Mouse (Mus musculus): ENCODE measurements around the gene Cmas. TPM values are rescaled to one million over a fixed set of nuclear protein-coding genes. Genes with fewer than 3 reads are reported as not detected.
A peak's percentile ranks its signal among the peaks of the same experiment; 100 is the strongest.

Cmas gene
- 40.7 and 54.5 TPM in 2 replicates for polyA plus RNA-seq (2012; rRNA removed)
- polyA plus RNA-seq (2014; fragmentation: Nextera tagmentation; extraction: Ambion mirVana) = 88.7 and 95.8 TPM in 2 replicates

GRCm38 (mm10) chr6:142756507-142757333, at the start of gene Cmas:
Gene Cmas, plus strand, starts transcription at chr6:142756686.
- peaks cover 19% of the 10 kb centered on the region for H3K36me3 ChIP-seq (ENCODE audit: control insufficient read depth, insufficient read depth, low read length)
- H3K27ac ChIP-seq (replicated peaks; ENCODE audit: low read depth, low read length) = peak within 1 kb of the TSS; percentile 65; the same call in 1 of the 2 replicates
- peak within 1 kb of the TSS; percentile 90 for H3K9ac ChIP-seq (ENCODE audit: low read depth, low read length, severe bottlenecking)
- peak within 1 kb of the TSS; percentile 64 for H3K4me2 ChIP-seq (replicated peaks; ENCODE audit: low read depth, low read length, severe bottlenecking)
- peaks cover 12% of the 10 kb centered on the region; the same call in 1 of the 2 replicates for H3K4me1 ChIP-seq (ENCODE audit: control insufficient read depth, insufficient read depth, low read length)
- 1% methylated on average over 57 of the region's 68 CpGs for WGBS
- H3K9me3 ChIP-seq (ENCODE audit: control insufficient read depth, low read length) = no peaks in the 10 kb centered on the region
- peak within 1 kb of the TSS; percentile 87 for H3K4me3 ChIP-seq (replicated peaks; ENCODE audit: low read length)
- ATAC-seq (ENCODE audit: low FRiP score, low read depth) (peak; percentile 97), DNase-seq (ENCODE audit: low spot score) (peak; percentile 90)
- TF ChIP-seq POLR2A (IDR thresholded peaks at IDR 0.05; ENCODE audit: borderline replicate concordance, extremely low read depth, insufficient read depth, insufficient read length) = 0 out of 2 replicates have a peak, but pooled peaks have one; percentile 61
- no peaks in the 10 kb centered on the region; the same call in 1 of the 2 replicates for H3K27me3 ChIP-seq (ENCODE audit: control insufficient read depth, insufficient read depth, low read length)

DNA sequence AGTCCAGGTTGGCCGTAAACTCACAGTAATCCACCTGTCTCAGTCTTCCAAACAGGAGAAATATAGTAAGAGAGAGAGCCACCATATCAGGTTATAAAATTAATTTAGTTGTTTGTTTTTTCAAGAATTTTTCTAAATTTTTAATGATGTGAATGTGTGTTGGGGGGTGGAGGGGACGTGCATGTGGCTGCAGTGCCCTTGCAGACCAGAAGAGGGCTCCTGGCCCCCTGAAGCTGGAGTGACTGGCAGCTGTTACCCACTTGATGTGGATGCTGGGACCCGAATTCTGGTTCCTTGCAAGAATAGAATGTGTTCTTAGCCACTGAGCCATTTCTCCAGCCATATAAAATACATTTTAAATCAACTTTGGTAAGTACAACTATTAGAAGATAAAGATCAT, 49.8 kb upstream of the Cmas start:
- no peaks in the 10 kb centered on the region; the same call in 1 of the 2 replicates for H3K4me1 ChIP-seq (ENCODE audit: control insufficient read depth, insufficient read depth, low read length)
- ATAC-seq (ENCODE audit: low FRiP score, low read depth) (no peak), DNase-seq (ENCODE audit: low spot score) (no peak)
- no peak for TF ChIP-seq POLR2A (IDR thresholded peaks at IDR 0.05; ENCODE audit: borderline replicate concordance, extremely low read depth, insufficient read depth, insufficient read length)
- H3K36me3 ChIP-seq (ENCODE audit: control insufficient read depth, insufficient read depth, low read length) = no peaks in the 10 kb centered on the region
- 78% methylated on average over 3 of the region's 3 CpGs for WGBS
- H3K4me3 ChIP-seq (replicated peaks; ENCODE audit: low read length) = no peak overlapping the region
- no peak overlapping the region for H3K27ac ChIP-seq (replicated peaks; ENCODE audit: low read depth, low read length)
- no peaks in the 10 kb centered on the region for H3K27me3 ChIP-seq (ENCODE audit: control insufficient read depth, insufficient read depth, low read length)
- no peak overlapping the region for H3K9ac ChIP-seq (ENCODE audit: low read depth, low read length, severe bottlenecking)
- H3K4me2 ChIP-seq (replicated peaks; ENCODE audit: low read depth, low read length, severe bottlenecking) = no peak overlapping the region
- H3K9me3 ChIP-seq (ENCODE audit: control insufficient read depth, low read length) = no peaks in the 10 kb centered on the region

DNA sequence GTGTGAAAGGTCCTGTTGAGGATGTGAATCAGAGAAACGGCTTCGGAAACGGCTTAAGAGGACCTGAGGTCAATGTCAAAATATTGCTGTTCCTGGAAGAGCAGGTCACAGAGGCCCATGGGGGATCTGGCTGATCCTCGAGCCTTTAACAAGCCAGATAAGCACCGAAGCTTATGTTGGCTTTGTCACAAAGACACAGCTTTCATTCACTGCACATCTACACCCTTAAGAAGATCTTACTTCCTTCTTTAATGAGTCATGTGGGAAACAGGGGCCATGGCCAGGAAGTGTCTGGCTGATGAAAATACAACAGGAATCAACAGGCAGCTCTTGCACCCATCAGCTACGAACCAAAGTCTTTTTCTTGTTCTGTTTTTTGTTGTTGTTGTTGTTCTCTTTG, 48.1 kb upstream of the Cmas start:
- ATAC-seq (ENCODE audit: low FRiP score, low read depth) (no peak), DNase-seq (ENCODE audit: low spot score) (no peak)
- Histone ChIP-seq H3K9ac (ENCODE audit: low read depth, low read length, severe bottlenecking) (no peak overlapping the region), H3K9me3 (ENCODE audit: control insufficient read depth, low read length) (no peaks in the 10 kb centered on the region), H3K4me3 (replicated peaks; ENCODE audit: low read length) (no peak overlapping the region), H3K27me3 (ENCODE audit: control insufficient read depth, insufficient read depth, low read length) (no peaks in the 10 kb centered on the region), H3K4me1 (ENCODE audit: control insufficient read depth, insufficient read depth, low read length) (no peaks in the 10 kb centered on the region), H3K4me2 (replicated peaks; ENCODE audit: low read depth, low read length, severe bottlenecking) (no peak overlapping the region), H3K27ac (replicated peaks; ENCODE audit: low read depth, low read length) (no peak overlapping the region), H3K36me3 (ENCODE audit: control insufficient read depth, insufficient read depth, low read length) (no peaks in the 10 kb centered on the region)
- no peak for TF ChIP-seq POLR2A (IDR thresholded peaks at IDR 0.05; ENCODE audit: borderline replicate concordance, extremely low read depth, insufficient read depth, insufficient read length)
- 87% methylated on average over 6 of the region's 6 CpGs for WGBS

DNA sequence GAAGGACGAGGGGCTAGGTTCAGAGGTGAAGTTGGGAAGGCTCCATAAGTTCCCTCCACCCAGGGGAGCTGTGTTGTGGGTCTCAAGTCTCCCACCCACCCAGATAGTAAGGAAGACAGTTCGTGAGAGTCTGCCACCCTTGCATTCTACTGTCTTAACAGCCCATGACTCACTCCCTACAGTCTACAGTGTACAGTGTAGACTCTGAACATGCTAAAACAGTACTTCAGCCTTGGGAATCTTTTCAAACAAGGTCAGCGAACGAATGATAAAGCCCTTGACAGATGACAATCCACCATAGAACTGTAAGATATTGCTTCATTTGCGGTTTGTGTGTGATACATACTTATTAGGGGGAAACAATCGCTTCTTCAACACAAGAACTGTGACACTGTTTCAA, 45.8 kb upstream of the Cmas start:
- ATAC-seq (ENCODE audit: low FRiP score, low read depth) (no peak), DNase-seq (ENCODE audit: low spot score) (no peak)
- Histone ChIP-seq H3K9ac (ENCODE audit: low read depth, low read length, severe bottlenecking) (no peak overlapping the region), H3K27ac (replicated peaks; ENCODE audit: low read depth, low read length) (no peak overlapping the region), H3K36me3 (ENCODE audit: control insufficient read depth, insufficient read depth, low read length) (no peaks in the 10 kb centered on the region), H3K27me3 (ENCODE audit: control insufficient read depth, insufficient read depth, low read length) (no peaks in the 10 kb centered on the region), H3K4me1 (ENCODE audit: control insufficient read depth, insufficient read depth, low read length) (no peaks in the 10 kb centered on the region), H3K4me3 (replicated peaks; ENCODE audit: low read length) (no peak overlapping the region), H3K4me2 (replicated peaks; ENCODE audit: low read depth, low read length, severe bottlenecking) (no peak overlapping the region), H3K9me3 (ENCODE audit: control insufficient read depth, low read length) (no peaks in the 10 kb centered on the region)
- 81% methylated on average over 6 of the region's 6 CpGs for WGBS
- TF ChIP-seq POLR2A (IDR thresholded peaks at IDR 0.05; ENCODE audit: borderline replicate concordance, extremely low read depth, insufficient read depth, insufficient read length) = no peak

DNA sequence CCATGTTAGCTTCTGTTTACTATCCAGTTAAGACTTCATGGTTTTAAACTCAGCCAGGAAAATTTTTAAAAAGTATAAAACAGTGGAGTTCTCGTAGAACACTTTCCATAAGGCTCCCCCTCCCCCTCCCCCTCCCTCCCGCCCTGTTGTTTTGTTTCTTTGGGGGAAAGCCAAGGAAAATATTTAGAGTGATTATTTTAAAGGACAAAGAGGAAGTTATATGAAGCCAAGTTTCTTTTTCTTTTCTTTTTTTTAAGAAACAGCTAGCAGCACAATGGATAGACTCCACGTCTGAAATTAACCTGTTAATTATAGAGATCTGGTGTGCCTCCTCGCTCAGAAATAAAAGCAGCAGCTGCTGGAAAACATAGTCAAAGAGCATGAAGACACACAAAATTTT, 45.4 kb upstream of the Cmas start:
- H3K27ac ChIP-seq (replicated peaks; ENCODE audit: low read depth, low read length) = no peak overlapping the region
- H3K9ac ChIP-seq (ENCODE audit: low read depth, low read length, severe bottlenecking) = no peak overlapping the region
- 39% methylated on average over 4 of the region's 4 CpGs for WGBS
- no peak for TF ChIP-seq POLR2A (IDR thresholded peaks at IDR 0.05; ENCODE audit: borderline replicate concordance, extremely low read depth, insufficient read depth, insufficient read length)
- DNase-seq (ENCODE audit: low spot score) (no peak), ATAC-seq (ENCODE audit: low FRiP score, low read depth) (no peak)
- H3K4me1 ChIP-seq (ENCODE audit: control insufficient read depth, insufficient read depth, low read length) = no peaks in the 10 kb centered on the region
- H3K36me3 ChIP-seq (ENCODE audit: control insufficient read depth, insufficient read depth, low read length) = no peaks in the 10 kb centered on the region
- no peak overlapping the region for H3K4me2 ChIP-seq (replicated peaks; ENCODE audit: low read depth, low read length, severe bottlenecking)
- no peaks in the 10 kb centered on the region for H3K9me3 ChIP-seq (ENCODE audit: control insufficient read depth, low read length)
- no peaks in the 10 kb centered on the region for H3K27me3 ChIP-seq (ENCODE audit: control insufficient read depth, insufficient read depth, low read length)
- no peak overlapping the region for H3K4me3 ChIP-seq (replicated peaks; ENCODE audit: low read length)

Measured in limb, embryonic 14.5 days (tissue).